Mouse (Mus musculus) CD4-positive, CD25-positive, alpha-beta regulatory T cell, adult 9 weeks (primary cell): ENCODE data around the gene Slc16a14. TPM values are rescaled to one million over a fixed set of nuclear protein-coding genes. Genes with fewer than 3 reads are reported as not detected.

Source experiments
- polyA plus RNA-seq: library from polyadenylated mRNA; unstranded; fragments of 100-300 nt; shearing (Covaris generic); gene quantifications from one replicate; pipeline ENCODE4 v1.2.1, GENCODE M21; 2017

Gene Slc16a14
- polyA plus RNA-seq, result not detected

GRCm38 (mm10) chr1:84934503-84935333 is at the start of gene Slc16a14:
Gene Slc16a14 (minus strand): TSS chr1:84935134.

Other genes with a start within 250 kb of the Slc16a14 start
- not detected for gene Dner, start 238.9 kb downstream of the Slc16a14 start, polyA plus RNA-seq
- gene Fbxo36, start 95.3 kb downstream of the Slc16a14 start, polyA plus RNA-seq, result 5.7 TPM
- gene Trip12, start 94.6 kb downstream of the Slc16a14 start, polyA plus RNA-seq, result 244 TPM
- gene Gm10553, start 165.0 kb upstream of the Slc16a14 start, polyA plus RNA-seq, result not detected
- 0.40 TPM for gene A530032D15Rik, start 174.7 kb upstream of the Slc16a14 start, polyA plus RNA-seq